Comparison of ENCODE assay signal across 19 mouse cellular contexts in genomic region chr8:11135135-11135534, GRCm38 (mm10).
DNase-seq lines count a peak whose midpoint lies in the region; ATAC-seq lines count a peak whose summit lies in the region.
"Had no signal": no experiment of that assay in that cellular context is flagged by ENCODE, and none has a peak within 500 bp of the region (broad histone marks: within the 10 kb centered on the region; RNA-seq: fewer than 3 reads in every experiment).

No protein-coding gene starts in this region.

- H3K9ac ChIP-seq in lung, embryonic 15.5 days = no peak overlapping the region
- H3K9ac ChIP-seq in embryonic facial prominence, embryonic 11.5 days (replicated peaks; ENCODE audit: low read length) = no peak overlapping the region
- no peak overlapping the region for H3K9ac ChIP-seq in embryonic facial prominence, embryonic 15.5 days
- H3K9ac ChIP-seq: forebrain, embryonic 13.5 days; heart, embryonic 13.5 days had no signal

- no peak overlapping the region for H3K4me2 ChIP-seq in lung, embryonic 15.5 days
- no peak overlapping the region for H3K4me2 ChIP-seq in embryonic facial prominence, embryonic 11.5 days (ENCODE audit: low read depth, low read length)
- no peak overlapping the region for H3K4me2 ChIP-seq in embryonic facial prominence, embryonic 15.5 days (replicated peaks)
- H3K4me2 ChIP-seq: forebrain, embryonic 13.5 days; heart, embryonic 13.5 days had no signal

- H3K36me3 ChIP-seq in lung, embryonic 15.5 days = no peaks in the 10 kb centered on the region
- H3K36me3 ChIP-seq in embryonic facial prominence, embryonic 11.5 days (replicated peaks; ENCODE audit: control insufficient read depth, insufficient read depth, low read depth, low read length) = no peaks in the 10 kb centered on the region
- no peaks in the 10 kb centered on the region for H3K36me3 ChIP-seq in embryonic facial prominence, embryonic 15.5 days
- H3K36me3 ChIP-seq: heart, embryonic 13.5 days had no signal

- ATAC-seq in lung, embryonic 15.5 days (ENCODE audit: borderline replicate concordance, extremely low read depth, low FRiP score, low TSS enrichment) = peak; percentile 65; the same call in 1 of the 2 replicates
- ATAC-seq in embryonic facial prominence, embryonic 11.5 days (replicated peaks; ENCODE audit: insufficient number of reproducible peaks, low FRiP score, low TSS enrichment, low read depth) = peak; percentile 67; the same call in 1 of the 2 replicates
- peak; percentile 87 for ATAC-seq in embryonic facial prominence, embryonic 15.5 days (ENCODE audit: insufficient number of reproducible peaks, low FRiP score, low TSS enrichment, low read depth)
- ATAC-seq: forebrain, embryonic 13.5 days; hindbrain, embryonic 16.5 days; inflammation-experienced regulatory T-cells, adult 6 months had no signal

- no peak overlapping the region for H3K27ac ChIP-seq in lung, embryonic 15.5 days
- H3K27ac ChIP-seq in embryonic facial prominence, embryonic 11.5 days (replicated peaks; ENCODE audit: low read depth, low read length) = no peak overlapping the region
- peak overlapping the region; percentile 85 for H3K27ac ChIP-seq in embryonic facial prominence, embryonic 15.5 days (replicated peaks)
- H3K27ac ChIP-seq: forebrain, embryonic 13.5 days; heart, embryonic 13.5 days had no signal

- no peaks in the 10 kb centered on the region for H3K4me1 ChIP-seq in lung, embryonic 15.5 days
- no peaks in the 10 kb centered on the region for H3K4me1 ChIP-seq in embryonic facial prominence, embryonic 11.5 days (ENCODE audit: control insufficient read depth, insufficient read depth, low read length)
- peaks cover 18% of the 10 kb centered on the region for H3K4me1 ChIP-seq in embryonic facial prominence, embryonic 15.5 days
- H3K4me1 ChIP-seq: forebrain, embryonic 13.5 days; heart, embryonic 13.5 days had no signal

- no peak for DNase-seq in lung, postnatal 36 days
- peak; percentile 16 for DNase-seq in embryo, embryonic 11 days
- DNase-seq in embryonic facial prominence, embryonic 11.5 days (ENCODE audit: low spot score) = peak; percentile 67
- DNase-seq in kidney, adult 11 months = no peak
- DNase-seq in thymus, postnatal 36 days = no peak
- DNase-seq in frontal cortex, postnatal 14 days (ENCODE audit: low spot score in 2 of 2) = no peak
- DNase-seq: adrenal gland, adult 2 months; adrenal gland, postnatal 25 days; cerebellum, adult 18-20 months; cerebellum, postnatal 10 days; gastrocnemius, postnatal 36 days; heart, adult 11 months; heart, postnatal 36 days had no signal

- H3K4me3 ChIP-seq in lung, embryonic 15.5 days = no peak overlapping the region
- H3K4me3 ChIP-seq in embryonic facial prominence, embryonic 11.5 days (ENCODE audit: low read depth, low read length) = no peak overlapping the region
- no peak overlapping the region for H3K4me3 ChIP-seq in embryonic facial prominence, embryonic 15.5 days (replicated peaks)
- H3K4me3 ChIP-seq: forebrain, embryonic 13.5 days; heart, embryonic 13.5 days had no signal

- no peaks in the 10 kb centered on the region for H3K9me3 ChIP-seq in lung, embryonic 15.5 days
- H3K9me3 ChIP-seq in embryonic facial prominence, embryonic 11.5 days (replicated peaks; ENCODE audit: control insufficient read depth, low read length) = no peaks in the 10 kb centered on the region
- H3K9me3 ChIP-seq in embryonic facial prominence, embryonic 15.5 days (replicated peaks) = no peaks in the 10 kb centered on the region
- H3K9me3 ChIP-seq: forebrain, embryonic 13.5 days; heart, embryonic 13.5 days had no signal

- WGBS in lung, embryonic 15.5 days = 62% methylated on average over 11 of the region's 11 CpGs
- WGBS in embryonic facial prominence, embryonic 11.5 days = 78% methylated on average over 11 of the region's 11 CpGs
- 38% methylated on average over 11 of the region's 11 CpGs for WGBS in embryonic facial prominence, embryonic 15.5 days

- no peaks in the 10 kb centered on the region for H3K27me3 ChIP-seq in lung, embryonic 15.5 days
- no peaks in the 10 kb centered on the region for H3K27me3 ChIP-seq in embryonic facial prominence, embryonic 11.5 days (ENCODE audit: control insufficient read depth, insufficient read depth, low read length)
- H3K27me3 ChIP-seq in embryonic facial prominence, embryonic 15.5 days = no peaks in the 10 kb centered on the region
- H3K27me3 ChIP-seq: forebrain, embryonic 13.5 days had no signal

Comparison
In these comparisons a context has a peak if more than half of its experiments do, and no peak if none do; other contexts are left out.
1. DNase-seq: peak in embryo, embryonic 11 days (single experiment) and embryonic facial prominence, embryonic 11.5 days (single experiment); none in lung, postnatal 36 days (single experiment), kidney, adult 11 months (single experiment), thymus, postnatal 36 days (0 of 2) and frontal cortex, postnatal 14 days (0 of 2).
2. Peak in every context shown above with its lines, with median percentiles within 50 percentile points of each other: ATAC-seq.